Mouse (Mus musculus): ENCODE results near the gene 4921501E09Rik.
"Not testable (repeated sequence)": the region's sequence is repeated elsewhere in the genome, so short reads cannot be mapped to it uniquely, and the experiment has no call there.

4921501E09Rik gene

DNA sequence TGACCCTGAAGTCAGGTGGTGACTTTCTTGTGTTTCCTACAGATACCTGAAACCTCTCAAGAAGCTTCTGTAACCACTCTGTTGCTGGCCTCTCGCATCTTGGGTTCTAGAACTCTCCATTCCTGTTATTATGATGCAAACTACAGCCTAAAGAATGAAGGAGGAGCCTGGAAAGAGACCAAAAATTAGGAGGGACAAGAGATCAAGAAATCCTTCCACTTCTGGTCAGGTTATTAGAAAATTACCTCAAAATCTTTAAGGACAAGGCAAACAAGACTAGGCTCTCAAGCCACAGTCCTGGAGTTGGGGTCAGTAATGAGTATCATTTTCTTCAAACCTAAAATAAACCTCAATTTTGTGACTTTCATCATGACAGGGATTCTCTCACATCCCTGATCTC, at the start of gene 4921501E09Rik:
4921501E09Rik (minus strand) TSS at position 101 of the 400 bp plus-strand sequence.
- in situ Hi-C loops (cut with MboI; ENCODE audit: low sequenced_read_pairs): no loop called here

DNA sequence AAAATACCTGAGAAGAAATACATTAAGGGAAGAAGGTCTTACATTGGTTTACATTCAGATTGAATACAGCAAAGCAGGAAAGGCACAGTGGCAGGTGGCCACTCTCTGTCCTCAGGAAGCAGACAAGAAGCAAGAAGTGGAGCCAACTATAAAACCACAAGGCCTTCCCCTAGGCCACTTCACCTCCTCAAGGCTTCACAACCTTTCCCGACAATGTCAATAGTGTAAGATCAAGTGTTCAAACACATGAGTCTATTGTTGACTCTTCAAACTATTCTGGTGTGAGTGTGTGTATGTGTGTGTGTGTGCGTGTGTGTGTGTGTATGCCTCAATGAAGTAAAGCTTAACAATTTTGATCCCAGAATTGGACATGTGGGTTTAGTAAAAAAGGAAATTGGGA, 29.5 kb upstream of the 4921501E09Rik start:
- in situ Hi-C loops (cut with MboI; ENCODE audit: low sequenced_read_pairs): no loop called here

GRCm38 (mm10) chr17:33092391-33093193, 24.7 kb upstream of the 4921501E09Rik start:
- in situ Hi-C loops (cut with MboI; ENCODE audit: low sequenced_read_pairs): no loop called here

DNA sequence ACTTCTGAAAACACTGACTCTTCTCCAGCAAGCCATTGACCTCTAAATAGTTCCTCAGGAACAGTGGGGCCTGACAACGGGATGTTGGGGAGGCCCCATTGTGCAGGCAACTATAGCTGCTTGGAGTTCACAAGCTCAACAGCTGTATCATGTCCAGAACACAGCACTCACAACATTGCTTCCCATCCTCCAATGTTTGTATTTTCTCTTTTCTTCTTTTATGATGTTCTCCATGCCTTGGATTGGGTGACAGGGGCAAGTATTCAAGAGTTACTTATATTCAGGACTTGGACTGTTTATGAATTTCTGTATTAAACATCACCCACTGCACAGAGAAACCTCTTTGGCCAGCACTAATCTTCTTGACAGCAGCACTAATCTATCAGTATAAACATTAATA, 23.8 kb upstream of the 4921501E09Rik start:
- in situ Hi-C loops (cut with MboI; ENCODE audit: low sequenced_read_pairs): no loop called here

GRCm38 (mm10) chr17:33089220-33089949, 21.5 kb upstream of the 4921501E09Rik start, which contains the start of gene Zfp563:
TSS of gene Zfp563 (plus strand) at chr17:33089310.
- in situ Hi-C loops (cut with MboI; ENCODE audit: low sequenced_read_pairs): no loop called here

DNA sequence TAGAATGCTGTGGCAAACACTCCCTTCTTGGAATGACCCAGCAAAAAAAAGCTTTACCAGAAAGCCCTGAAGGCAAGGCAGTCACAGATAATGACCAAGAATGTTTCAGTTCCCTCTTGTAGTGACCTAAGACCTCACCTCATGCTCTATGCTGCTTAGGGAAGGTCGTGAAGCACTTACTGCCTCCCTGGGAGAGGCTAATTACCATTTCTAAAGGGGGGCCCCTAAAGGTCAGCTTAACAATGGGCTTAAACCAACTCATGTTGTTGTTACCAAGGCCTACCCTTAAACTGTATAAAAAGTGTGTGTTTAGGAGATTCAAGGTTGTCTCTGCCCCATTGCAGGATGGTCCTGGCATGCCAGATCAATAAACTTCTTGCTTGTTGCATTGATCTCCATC, 4.9 kb downstream of the 4921501E09Rik start:
- in situ Hi-C loops (cut with MboI; ENCODE audit: low sequenced_read_pairs): no loop called here

- in situ Hi-C loops (cut with MboI; ENCODE audit: low sequenced_read_pairs): no loop called here
Observed at GRCm38 (mm10) chr17:33058791-33059190, 9.1 kb downstream of the 4921501E09Rik start.

GRCm38 (mm10) chr17:33032900-33033891, 34.7 kb downstream of the 4921501E09Rik start, which contains the start of gene Zfp763:
TSS of gene Zfp763 (minus strand) at chr17:33033402.
- in situ Hi-C loops (cut with MboI; ENCODE audit: low sequenced_read_pairs): no loop called here

DNA sequence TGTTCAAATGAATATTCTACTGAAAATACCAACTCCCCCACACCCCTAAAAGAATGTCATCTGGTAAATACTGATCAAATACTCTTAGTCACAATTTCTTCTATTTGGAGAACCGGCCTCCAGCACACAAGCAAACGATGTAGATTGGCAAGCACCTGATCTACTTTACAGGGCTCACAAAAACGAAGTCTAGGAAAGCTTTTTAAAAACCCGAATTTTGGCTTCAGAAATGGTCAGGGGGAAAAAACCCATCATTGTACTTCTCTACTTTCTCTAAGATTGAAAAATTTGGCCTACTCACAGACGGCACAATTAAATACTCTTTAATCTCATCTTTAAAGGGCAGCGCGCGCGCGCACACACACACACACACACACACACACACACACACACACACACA, 35.5 kb downstream of the 4921501E09Rik start:
- in situ Hi-C loops (cut with MboI; ENCODE audit: low sequenced_read_pairs): no loop called here

DNA sequence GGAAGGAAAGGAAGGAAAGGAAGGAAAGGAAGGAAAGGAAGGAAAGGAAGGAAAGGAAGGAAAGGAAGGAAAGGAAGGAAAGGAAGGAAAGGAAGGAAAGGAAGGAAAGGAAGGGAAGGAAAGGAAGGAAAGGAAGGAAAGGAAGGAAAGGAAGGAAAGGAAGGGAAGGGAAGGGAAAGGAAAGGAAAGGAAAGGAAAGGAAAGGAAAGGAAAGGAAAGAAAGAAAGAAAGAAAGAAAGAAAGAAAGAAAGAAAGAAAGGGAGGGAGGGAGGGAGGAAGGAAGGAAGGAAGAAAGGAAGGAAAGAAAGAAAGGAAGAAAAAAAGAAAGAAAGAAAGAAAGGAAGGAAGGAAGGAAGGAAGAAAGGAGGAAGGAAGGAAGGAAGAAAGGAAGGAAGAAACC, 47.4 kb downstream of the 4921501E09Rik start:
- in situ Hi-C loops (cut with MboI; ENCODE audit: low sequenced_read_pairs): not testable (repeated sequence)

Data from CH12F3 (cell line).